In the genomic region with DNA sequence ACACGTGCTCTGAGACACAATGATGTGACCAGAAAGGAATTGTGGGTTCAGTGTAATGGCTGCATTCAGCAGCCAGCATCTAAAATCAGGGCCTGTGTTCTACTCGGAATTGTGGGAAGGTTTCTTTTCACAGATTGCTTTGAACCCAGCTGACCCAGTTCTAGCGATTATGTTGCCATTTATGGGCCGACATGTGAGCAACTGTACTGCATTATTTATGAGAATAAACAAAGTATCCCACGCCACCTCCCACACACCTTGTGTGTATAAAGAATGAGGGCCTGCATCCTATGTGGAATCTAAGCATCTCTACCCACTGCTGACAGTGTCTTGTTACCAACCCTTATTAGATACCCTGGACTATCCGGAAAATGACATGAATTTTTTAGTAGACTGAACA, we compare ENCODE assay signal across 30 mouse cellular contexts.
DNase-seq lines count a peak whose midpoint lies in the region; ATAC-seq and TF ChIP-seq lines count a peak whose summit lies in the region.
"Had no signal": no experiment of that assay in that cellular context is flagged by ENCODE, and none has a peak within 500 bp of the region (broad histone marks: within the 10 kb centered on the region; RNA-seq: fewer than 3 reads in every experiment).

No protein-coding gene starts in this region.

- TF ChIP-seq CTCF in brain, embryonic 14.5 days (IDR thresholded peaks at IDR 0.05; ENCODE audit: borderline replicate concordance, extremely low read depth, insufficient read depth, insufficient read length), result no peak

- H3K27ac ChIP-seq in forebrain, embryonic 14.5 days (ENCODE audit: low read depth, low read length), result no peak overlapping the region
- H3K27ac ChIP-seq in forebrain, embryonic 15.5 days (replicated peaks), result no peak overlapping the region
- no peak overlapping the region for H3K27ac ChIP-seq in midbrain, embryonic 14.5 days (replicated peaks; ENCODE audit: low read depth, low read length)
- no peak overlapping the region for H3K27ac ChIP-seq in midbrain, embryonic 16.5 days (ENCODE audit: low read length)
- H3K27ac ChIP-seq: embryonic facial prominence, embryonic 12.5 days; gastrocnemius, adult 2 months; heart, adult 2 months; heart, embryonic 13.5 days; hindbrain, embryonic 15.5 days; left cerebral cortex, adult 2 months; limb, embryonic 13.5 days; lung, embryonic 15.5 days; midbrain, embryonic 10.5 days had no signal

- 59% methylated on average over 6 of the region's 6 CpGs for WGBS in forebrain, embryonic 14.5 days
- 55% methylated on average over 6 of the region's 6 CpGs for WGBS in forebrain, embryonic 15.5 days
- WGBS in midbrain, embryonic 14.5 days, result 60% methylated on average over 6 of the region's 6 CpGs
- WGBS in midbrain, embryonic 16.5 days, result 51% methylated on average over 6 of the region's 6 CpGs

- H3K4me1 ChIP-seq in forebrain, embryonic 14.5 days (ENCODE audit: control insufficient read depth, insufficient read depth, low read length), result peaks cover 4% of the 10 kb centered on the region; the same call in 1 of the 2 replicates
- no peaks in the 10 kb centered on the region; the same call in 1 of the 2 replicates for H3K4me1 ChIP-seq in forebrain, embryonic 15.5 days
- H3K4me1 ChIP-seq in midbrain, embryonic 14.5 days (ENCODE audit: control insufficient read depth, insufficient read depth, low read length), result peaks cover 4% of the 10 kb centered on the region; the same call in 1 of the 2 replicates
- H3K4me1 ChIP-seq in midbrain, embryonic 16.5 days (ENCODE audit: control insufficient read depth, insufficient read depth, low read length), result peaks cover 13% of the 10 kb centered on the region
- H3K4me1 ChIP-seq: lung, embryonic 15.5 days; midbrain, embryonic 10.5 days had no signal

- no peaks in the 10 kb centered on the region for H3K9me3 ChIP-seq in forebrain, embryonic 14.5 days (replicated peaks; ENCODE audit: control insufficient read depth, low read length)
- H3K9me3 ChIP-seq in forebrain, embryonic 15.5 days, result no peaks in the 10 kb centered on the region
- H3K9me3 ChIP-seq in midbrain, embryonic 14.5 days (ENCODE audit: control insufficient read depth, low read length), result no peaks in the 10 kb centered on the region
- H3K9me3 ChIP-seq in midbrain, embryonic 16.5 days (replicated peaks; ENCODE audit: control insufficient read depth, low read length, poor library complexity, severe bottlenecking), result no peaks in the 10 kb centered on the region
- H3K9me3 ChIP-seq: embryonic facial prominence, embryonic 12.5 days; heart, embryonic 13.5 days; hindbrain, embryonic 15.5 days; limb, embryonic 13.5 days; lung, embryonic 15.5 days; midbrain, embryonic 10.5 days had no signal

- ATAC-seq in forebrain, embryonic 14.5 days, result peak; percentile 23; the same call in 1 of the 2 replicates
- no peak for ATAC-seq in forebrain, embryonic 15.5 days (replicated peaks)
- ATAC-seq in midbrain, embryonic 14.5 days (ENCODE audit: low FRiP score, low TSS enrichment), result no peak
- no peak for ATAC-seq in midbrain, embryonic 16.5 days
- ATAC-seq: inflammation-experienced regulatory T-cells, adult 6 months; Patski had no signal

- no peak overlapping the region for H3K4me3 ChIP-seq in forebrain, embryonic 14.5 days (ENCODE audit: low read depth, low read length)
- H3K4me3 ChIP-seq in forebrain, embryonic 15.5 days, result no peak overlapping the region
- H3K4me3 ChIP-seq in midbrain, embryonic 14.5 days (replicated peaks; ENCODE audit: low read depth, low read length), result no peak overlapping the region
- H3K4me3 ChIP-seq in midbrain, embryonic 16.5 days (ENCODE audit: low read depth, low read length), result no peak overlapping the region
- H3K4me3 ChIP-seq: embryonic facial prominence, embryonic 12.5 days; gastrocnemius, adult 2 months; heart, adult 2 months; heart, embryonic 13.5 days; hindbrain, embryonic 15.5 days; left cerebral cortex, adult 2 months; limb, embryonic 13.5 days; lung, embryonic 15.5 days; midbrain, embryonic 10.5 days had no signal

- no peaks in the 10 kb centered on the region for H3K36me3 ChIP-seq in forebrain, embryonic 14.5 days (ENCODE audit: control insufficient read depth, insufficient read depth, low read length)
- no peaks in the 10 kb centered on the region for H3K36me3 ChIP-seq in forebrain, embryonic 15.5 days
- H3K36me3 ChIP-seq in midbrain, embryonic 14.5 days (ENCODE audit: control insufficient read depth, insufficient read depth, low read length), result no peaks in the 10 kb centered on the region
- no peaks in the 10 kb centered on the region for H3K36me3 ChIP-seq in midbrain, embryonic 16.5 days (ENCODE audit: control insufficient read depth, insufficient read depth, low read length)
- H3K36me3 ChIP-seq: embryonic facial prominence, embryonic 12.5 days; heart, embryonic 13.5 days; hindbrain, embryonic 15.5 days; limb, embryonic 13.5 days; lung, embryonic 15.5 days; midbrain, embryonic 10.5 days had no signal

- TF ChIP-seq POLR2A in brain, embryonic 14.5 days (IDR thresholded peaks at IDR 0.05; ENCODE audit: borderline replicate concordance, extremely low read depth, insufficient read depth, insufficient read length, poor library complexity, severe bottlenecking), result no peak

- H3K4me2 ChIP-seq in forebrain, embryonic 14.5 days (ENCODE audit: low read length), result no peak overlapping the region
- no peak overlapping the region for H3K4me2 ChIP-seq in forebrain, embryonic 15.5 days (replicated peaks)
- H3K4me2 ChIP-seq in midbrain, embryonic 14.5 days (ENCODE audit: low read length), result no peak overlapping the region
- no peak overlapping the region for H3K4me2 ChIP-seq in midbrain, embryonic 16.5 days (ENCODE audit: low read length)
- H3K4me2 ChIP-seq: embryonic facial prominence, embryonic 12.5 days; heart, embryonic 13.5 days; hindbrain, embryonic 15.5 days; limb, embryonic 13.5 days; liver, embryonic 11.5 days; lung, embryonic 15.5 days had no signal

- no peaks in the 10 kb centered on the region for H3K27me3 ChIP-seq in forebrain, embryonic 14.5 days (replicated peaks; ENCODE audit: control insufficient read depth, insufficient read depth, low read length)
- no peaks in the 10 kb centered on the region for H3K27me3 ChIP-seq in forebrain, embryonic 15.5 days
- H3K27me3 ChIP-seq in midbrain, embryonic 14.5 days (ENCODE audit: control insufficient read depth, insufficient read depth, low read length), result no peaks in the 10 kb centered on the region
- no peaks in the 10 kb centered on the region for H3K27me3 ChIP-seq in midbrain, embryonic 16.5 days (ENCODE audit: control insufficient read depth, insufficient read depth, low read depth, low read length)
- H3K27me3 ChIP-seq: embryonic facial prominence, embryonic 12.5 days; heart, embryonic 13.5 days; hindbrain, embryonic 15.5 days; limb, embryonic 13.5 days; lung, embryonic 15.5 days; Patski had no signal

- DNase-seq in forebrain, embryonic 14.5 days (ENCODE audit: low spot score), result peak; percentile 29
- DNase-seq in layer of hippocampus, adult 11-12 months (ENCODE audit: low spot score), result peak; percentile 19
- no peak for DNase-seq in layer of hippocampus, postnatal 10 days (ENCODE audit: low spot score in 2 of 2)
- DNase-seq in midbrain, embryonic 14.5 days, result peak; percentile 20
- DNase-seq in brain, embryonic 14.5 days (ENCODE audit: low read depth), result peak; percentile 59
- no peak for DNase-seq in thymus, postnatal 10 days (ENCODE audit: low spot score in 2 of 2)
- DNase-seq: adrenal gland, postnatal 10 days; cerebellum, adult 11-12 months; cerebellum, adult 9-11 months; embryo, embryonic 11 days; gastrocnemius, adult 2 months; gastrocnemius, postnatal 36 days; heart, adult 2 months; heart, postnatal 10 days; kidney, adult 11 months; kidney, postnatal 14 days; spleen, adult 18-20 months; thymus, postnatal 25 days had no signal

- H3K9ac ChIP-seq in forebrain, embryonic 14.5 days (ENCODE audit: low read length), result no peak overlapping the region
- no peak overlapping the region for H3K9ac ChIP-seq in forebrain, embryonic 15.5 days (replicated peaks)
- H3K9ac ChIP-seq in midbrain, embryonic 14.5 days (replicated peaks; ENCODE audit: low read length), result no peak overlapping the region
- no peak overlapping the region for H3K9ac ChIP-seq in midbrain, embryonic 16.5 days (ENCODE audit: low read depth, low read length)
- H3K9ac ChIP-seq: embryonic facial prominence, embryonic 12.5 days; heart, embryonic 13.5 days; hindbrain, embryonic 15.5 days; limb, embryonic 13.5 days; lung, embryonic 15.5 days had no signal

Comparison
In these comparisons a context has a peak if more than half of its experiments do, and no peak if none do; other contexts are left out.
1. DNase-seq: peak in forebrain, embryonic 14.5 days (single experiment), layer of hippocampus, adult 11-12 months (single experiment), midbrain, embryonic 14.5 days (single experiment) and brain, embryonic 14.5 days (single experiment); none in layer of hippocampus, postnatal 10 days (0 of 2) and thymus, postnatal 10 days (0 of 2).